Mouse (Mus musculus) kidney, embryonic 16.5 days (tissue): Measurements from ENCODE around the gene Edem1. TPM values are rescaled to one million over a fixed set of nuclear protein-coding genes. Genes with fewer than 3 reads are reported as not detected.

ENCODE experiments used
- ATAC-seq: fragments of 200-750 bp; cut with Nextera tagmentation; 2 replicates; pipeline ENCODE4 v1.8.0; 2017; ENCODE audit warnings: moderate TSS enrichment; ENCODE audit not compliant: low FRiP score, low TSS enrichment
- H3K27ac ChIP-seq: fragments of 300-500 bp; sonication (generic); 2 replicates; pipeline ENCODE4 v1.5.1; 2014; ENCODE audit warnings: low read length
- H3K27me3 ChIP-seq: fragments of 300-500 bp; sonication (generic); 2 replicates; pipeline ENCODE4 v1.6.1; 2014; ENCODE audit warnings: low read length, control low read depth, mixed read lengths; ENCODE audit not compliant: insufficient read depth
- H3K36me3 ChIP-seq: fragments of 300-500 bp; sonication (generic); 2 replicates; pipeline ENCODE4 v1.6.1; 2014; ENCODE audit warnings: low read length, control low read depth, mixed read lengths; ENCODE audit not compliant: insufficient read depth
- H3K4me1 ChIP-seq: fragments of 300-500 bp; sonication (generic); 2 replicates; pipeline ENCODE4 v1.6.1; 2014; ENCODE audit warnings: low read length, control low read depth, mixed read lengths; ENCODE audit not compliant: insufficient read depth
- H3K4me2 ChIP-seq: fragments of 300-500 bp; sonication (generic); replicated peaks from 2 replicates; pipeline ENCODE4 v1.6.1; 2014; ENCODE audit warnings: low read depth, low read length
- H3K4me3 ChIP-seq: fragments of 300-500 bp; sonication (generic); 2 replicates; pipeline ENCODE4 v1.5.1; 2014; ENCODE audit warnings: mild to moderate bottlenecking, low read length
- H3K9ac ChIP-seq: fragments of 300-500 bp; sonication (generic); replicated peaks from 2 replicates; pipeline ENCODE4 v1.6.1; 2014; ENCODE audit warnings: low read length
- H3K9me3 ChIP-seq: fragments of 300-500 bp; sonication (generic); 2 replicates; pipeline ENCODE4 v1.6.1; 2016; ENCODE audit warnings: low read length, control low read depth
- WGBS: fragments of 180-500 bp; shearing (Covaris S2); extraction: QIAGEN DNeasy Blood & Tissue Kit; methylation state at CpG from one replicate; pipeline ENCODE4 v1.1.7; 2014; 5-methylcytosine and 5-hydroxymethylcytosine counted together
- polyA plus RNA-seq: library from polyadenylated mRNA; unstranded; fragments of >200 nt; fragmentation: Nextera tagmentation; extraction: Ambion mirVana; gene quantifications from 2 replicates; pipeline ENCODE4 v1.2.1, GENCODE M21; 2015

Edem1 gene
- polyA plus RNA-seq, 1 experiment from 2014 or later = 18.8 TPM

DNA sequence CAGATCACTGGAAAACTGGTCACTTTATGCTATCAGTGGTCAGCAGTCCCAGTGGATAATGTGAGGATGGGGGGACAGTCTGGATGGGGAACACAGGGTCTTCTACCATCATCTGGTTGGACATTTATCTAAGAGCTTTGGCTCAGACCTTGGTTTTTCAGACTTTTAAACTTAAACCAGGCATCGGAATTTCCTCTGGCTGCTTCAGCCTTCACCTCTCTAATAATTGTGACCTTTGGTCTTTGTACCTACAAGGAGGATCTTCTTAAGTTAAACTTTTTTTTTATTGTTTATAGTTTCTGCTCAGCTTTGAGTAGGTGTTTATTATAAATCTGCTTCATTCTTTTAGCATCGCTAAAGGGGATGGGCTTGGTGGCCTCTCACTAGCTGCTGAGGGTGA lies 55.4 kb downstream of the Edem1 start:
- peaks cover 11% of the 10 kb centered on the region for H3K9me3 ChIP-seq
- no peak overlapping the region for H3K4me2 ChIP-seq
- 0 out of 2 replicates have a peak overlapping the region, but pooled peaks have one; percentile 29 for H3K27ac ChIP-seq
- no peaks in the 10 kb centered on the region for H3K36me3 ChIP-seq
- no peaks in the 10 kb centered on the region for H3K27me3 ChIP-seq
- peaks cover 7% of the 10 kb centered on the region; the same call in 1 of the 2 replicates for H3K4me1 ChIP-seq
- H3K4me3 ChIP-seq = no peak overlapping the region
- no peak overlapping the region for H3K9ac ChIP-seq
- 67% methylated on average over 2 of the region's 2 CpGs for WGBS
- no peak for ATAC-seq

GRCm38 (mm10) chr6:108884603-108885002 lies 56.2 kb downstream of the Edem1 start:
- H3K27ac ChIP-seq = peak overlapping the region; percentile 38; the same call in 1 of the 2 replicates
- WGBS = 41% methylated on average over 5 of the region's 5 CpGs
- ATAC-seq = no peak

DNA sequence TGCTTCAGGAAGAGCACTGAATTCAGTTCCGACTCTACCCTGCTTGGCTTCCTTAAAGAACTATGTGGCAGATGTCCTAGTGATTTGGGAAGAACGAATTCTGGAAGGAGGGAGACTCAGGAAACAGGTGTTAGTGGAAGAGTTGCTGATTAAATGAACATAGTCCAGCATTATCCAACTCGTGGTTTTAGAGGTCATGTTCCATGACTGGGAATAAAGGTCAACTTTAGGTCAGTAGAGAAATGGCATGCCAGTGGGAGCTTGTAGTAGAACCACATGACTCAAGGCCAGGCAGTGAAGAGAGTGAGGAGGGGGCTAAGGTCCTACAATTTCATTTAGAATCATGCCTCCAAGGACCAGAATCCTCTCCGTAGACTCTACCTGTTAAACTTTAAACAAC lies 57.9 kb downstream of the Edem1 start:
- Histone ChIP-seq H3K27me3 (no peaks in the 10 kb centered on the region), H3K36me3 (no peaks in the 10 kb centered on the region), H3K27ac (no peak overlapping the region), H3K4me3 (no peak overlapping the region), H3K4me2 (no peak overlapping the region), H3K4me1 (peaks cover 7% of the 10 kb centered on the region; the same call in 1 of the 2 replicates), H3K9me3 (peaks cover 1% of the 10 kb centered on the region), H3K9ac (no peak overlapping the region)
- 66% methylated on average over 4 of the region's 4 CpGs for WGBS
- ATAC-seq = no peak; the same call in 1 of the 2 replicates

More at GRCm38 (mm10) chr6:108884603-108885002, 56.2 kb downstream of the Edem1 start:
- Histone ChIP-seq H3K9me3 (peaks cover 5% of the 10 kb centered on the region), H3K36me3 (no peaks in the 10 kb centered on the region), H3K4me3 (no peak overlapping the region), H3K27me3 (no peaks in the 10 kb centered on the region), H3K9ac (no peak overlapping the region), H3K4me1 (peaks cover 7% of the 10 kb centered on the region; the same call in 1 of the 2 replicates), H3K4me2 (no peak overlapping the region)

DNA sequence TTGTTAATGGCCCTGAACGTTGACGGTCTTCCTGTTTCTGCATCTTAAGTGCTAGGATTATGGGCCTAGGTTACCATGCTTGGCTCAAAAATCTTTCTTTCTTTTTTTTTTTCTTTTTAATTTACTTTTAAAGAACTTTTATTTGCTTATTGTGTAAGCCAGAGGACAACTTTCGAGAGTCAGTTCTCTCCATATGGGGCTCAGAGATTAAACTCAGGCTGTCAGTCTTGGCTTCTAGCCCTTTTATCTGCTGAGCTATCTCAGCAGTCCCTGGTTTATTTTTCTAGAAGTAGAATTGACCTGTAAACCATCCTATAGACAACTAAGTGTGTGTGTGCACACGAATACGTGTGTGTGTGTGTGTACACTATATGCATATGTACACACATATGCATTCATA lies 64.1 kb downstream of the Edem1 start:
- 88% methylated on average over 5 of the region's 5 CpGs for WGBS
- no peak for ATAC-seq

DNA sequence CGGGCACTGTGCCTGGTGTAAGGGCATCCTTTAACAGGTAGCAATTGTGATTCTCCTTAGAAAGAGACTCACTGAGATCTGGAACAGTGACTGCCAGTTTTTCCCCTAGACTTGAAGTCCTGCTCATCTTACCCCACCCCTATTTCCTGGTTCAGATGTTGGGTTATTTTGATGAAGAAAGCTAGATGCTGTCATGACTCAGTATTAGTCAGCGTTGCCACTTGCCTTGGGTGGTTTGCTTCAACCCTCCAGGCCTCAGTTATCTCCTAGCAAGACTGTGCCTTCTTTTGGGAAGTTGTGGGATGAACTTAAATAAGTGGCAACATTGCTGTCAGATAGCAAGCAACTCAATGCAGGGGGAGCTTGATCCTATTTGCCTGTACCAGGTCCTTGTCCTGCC lies 66.7 kb downstream of the Edem1 start:
- Histone ChIP-seq H3K36me3 (no peaks in the 10 kb centered on the region), H3K9ac (no peak overlapping the region), H3K27me3 (no peaks in the 10 kb centered on the region), H3K9me3 (no peaks in the 10 kb centered on the region), H3K27ac (no peak overlapping the region), H3K4me1 (no peaks in the 10 kb centered on the region), H3K4me3 (no peak overlapping the region), H3K4me2 (no peak overlapping the region)
- 88% methylated on average over 2 of the region's 2 CpGs for WGBS
- no peak for ATAC-seq

More for the DNA sequence above, 64.1 kb downstream of the Edem1 start:
- Histone ChIP-seq H3K9ac (no peak overlapping the region), H3K4me2 (no peak overlapping the region), H3K36me3 (no peaks in the 10 kb centered on the region), H3K4me3 (no peak overlapping the region), H3K27ac (no peak overlapping the region), H3K27me3 (no peaks in the 10 kb centered on the region), H3K9me3 (no peaks in the 10 kb centered on the region), H3K4me1 (no peaks in the 10 kb centered on the region)

DNA sequence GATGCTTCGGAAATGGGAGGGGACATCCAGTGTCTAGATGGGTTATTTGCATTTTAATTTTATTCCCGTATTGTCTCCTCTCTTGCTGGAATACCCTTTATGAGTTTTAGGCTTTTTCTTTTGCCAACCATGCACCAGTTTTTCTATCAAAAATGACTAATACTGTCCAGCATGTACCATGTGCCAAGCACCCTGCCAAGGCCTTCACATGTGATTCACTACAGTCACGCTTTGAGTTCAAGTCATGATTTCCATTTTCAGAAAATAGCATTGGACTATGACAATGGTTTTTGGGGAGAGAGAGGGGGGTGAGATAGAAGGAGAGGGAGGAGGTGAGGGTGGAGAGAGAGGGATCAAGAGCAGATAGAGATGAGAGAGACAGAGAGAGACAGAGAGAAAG lies 67.5 kb downstream of the Edem1 start:
- Histone ChIP-seq H3K4me2 (no peak overlapping the region), H3K4me3 (no peak overlapping the region), H3K9me3 (no peaks in the 10 kb centered on the region), H3K4me1 (no peaks in the 10 kb centered on the region), H3K27ac (no peak overlapping the region), H3K27me3 (no peaks in the 10 kb centered on the region), H3K36me3 (no peaks in the 10 kb centered on the region), H3K9ac (no peak overlapping the region)
- ATAC-seq = no peak
- WGBS = 93% methylated on average over 3 of the region's 3 CpGs

- H3K4me3 ChIP-seq = no peak overlapping the region
- H3K4me1 ChIP-seq = no peaks in the 10 kb centered on the region
- H3K27ac ChIP-seq = no peak overlapping the region
- 83% methylated on average over 8 of the region's 8 CpGs for WGBS
- no peaks in the 10 kb centered on the region for H3K9me3 ChIP-seq
- H3K27me3 ChIP-seq = no peaks in the 10 kb centered on the region
- H3K9ac ChIP-seq = no peak overlapping the region
- H3K36me3 ChIP-seq = no peaks in the 10 kb centered on the region
- no peak overlapping the region for H3K4me2 ChIP-seq
- no peak for ATAC-seq
These were observed 68.2 kb downstream of the Edem1 start for GRCm38 (mm10) chr6:108896525-108897087.

DNA sequence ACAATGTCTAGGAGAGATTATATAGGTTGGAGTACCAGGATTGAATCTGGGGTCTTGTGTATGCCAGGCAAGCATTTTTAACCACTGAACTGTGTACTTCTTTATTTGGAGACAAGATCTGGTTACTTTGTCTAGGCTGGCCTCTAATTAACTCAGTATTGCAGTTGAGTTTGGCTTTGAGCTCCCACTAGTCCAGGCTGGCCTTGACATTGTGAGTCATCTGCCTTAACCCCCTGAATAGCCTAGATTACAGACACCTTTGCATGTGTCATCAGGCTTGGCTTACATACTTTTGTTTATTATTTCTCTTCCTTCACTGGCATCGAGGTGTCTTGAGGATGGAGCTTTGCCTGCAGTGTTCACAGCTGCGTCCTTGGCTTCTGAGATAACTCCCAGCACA lies 70.8 kb downstream of the Edem1 start:
- Histone ChIP-seq H3K4me1 (no peaks in the 10 kb centered on the region), H3K9ac (no peak overlapping the region), H3K36me3 (no peaks in the 10 kb centered on the region), H3K4me2 (no peak overlapping the region), H3K27ac (no peak overlapping the region), H3K4me3 (no peak overlapping the region), H3K27me3 (no peaks in the 10 kb centered on the region), H3K9me3 (no peaks in the 10 kb centered on the region)
- 70% methylated on average over 2 of the region's 2 CpGs for WGBS
- ATAC-seq = no peak

- Histone ChIP-seq H3K27ac (no peak overlapping the region), H3K36me3 (no peaks in the 10 kb centered on the region), H3K9me3 (no peaks in the 10 kb centered on the region), H3K4me1 (no peaks in the 10 kb centered on the region), H3K27me3 (no peaks in the 10 kb centered on the region), H3K9ac (no peak overlapping the region), H3K4me2 (no peak overlapping the region), H3K4me3 (no peak overlapping the region)
- no peak for ATAC-seq
These were observed 73.7 kb downstream of the Edem1 start for GRCm38 (mm10) chr6:108902124-108902523.

- 81% methylated on average over 4 of the region's 4 CpGs for WGBS
- no peak for ATAC-seq
These were observed 74.8 kb downstream of the Edem1 start for GRCm38 (mm10) chr6:108903280-108903679.

More at GRCm38 (mm10) chr6:108903280-108903679, 74.8 kb downstream of the Edem1 start:
- no peak overlapping the region for H3K4me2 ChIP-seq
- H3K9ac ChIP-seq = no peak overlapping the region
- H3K27ac ChIP-seq = no peak overlapping the region
- H3K36me3 ChIP-seq = no peaks in the 10 kb centered on the region
- no peaks in the 10 kb centered on the region for H3K9me3 ChIP-seq
- H3K27me3 ChIP-seq = no peaks in the 10 kb centered on the region
- H3K4me1 ChIP-seq = no peaks in the 10 kb centered on the region
- H3K4me3 ChIP-seq = no peak overlapping the region
